Mouse (Mus musculus) cerebellum, postnatal 25 days (tissue): ENCODE results near the gene Fthl17f.
"Not testable (repeated sequence)": the region's sequence is repeated elsewhere in the genome, so short reads cannot be mapped to it uniquely, and the experiment has no call there.

Experiments used
- DNase-seq, 2 experiments: peaks; one replicate each; pipeline ENCODE4 v3.0.0; 2021; ENCODE audit warnings: mixed read lengths in 2 of 2

Fthl17f gene

DNA sequence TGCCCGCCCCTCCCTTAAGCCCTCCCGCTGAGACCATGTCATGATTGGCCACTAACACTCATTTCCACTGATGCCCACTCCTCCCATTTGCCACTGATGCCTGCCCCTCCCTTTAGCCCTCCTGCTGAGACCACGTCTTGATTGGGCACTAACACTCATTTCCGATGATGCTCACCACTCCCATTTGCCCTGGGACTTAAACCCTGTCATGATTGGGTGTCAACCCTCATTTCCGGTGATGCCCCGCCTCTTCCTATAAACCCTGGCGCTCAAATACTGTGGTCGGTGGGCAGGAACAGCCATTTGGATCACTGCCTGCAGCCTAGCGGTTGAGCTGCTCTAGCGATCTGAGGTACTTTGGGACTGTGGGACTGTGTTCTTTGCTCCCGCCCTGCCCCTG lies at the start of gene Fthl17f:
Gene Fthl17f (plus strand): TSS at position 301 of the 400 bp plus-strand sequence.
- not testable (repeated sequence) for DNase-seq

DNA sequence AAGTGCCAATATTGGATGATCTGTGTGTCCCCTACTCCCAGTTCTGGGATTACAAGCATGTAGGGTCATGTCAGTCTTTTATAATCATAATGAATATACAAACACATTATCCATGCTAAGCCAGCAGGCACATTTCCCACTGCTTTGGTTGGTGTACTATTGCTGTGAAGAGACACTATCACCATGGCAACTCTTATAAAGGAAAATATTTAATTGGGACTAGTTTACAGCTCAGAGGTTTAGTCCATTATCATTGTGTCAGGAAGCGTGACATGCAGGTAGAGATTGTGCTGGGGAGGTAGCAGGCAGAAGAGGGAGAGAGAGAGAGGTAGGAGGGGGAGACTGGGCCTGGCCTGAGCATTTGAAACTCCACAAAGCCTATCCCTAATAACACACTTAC lies 46.7 kb upstream of the Fthl17f start:
- no peak for DNase-seq

DNA sequence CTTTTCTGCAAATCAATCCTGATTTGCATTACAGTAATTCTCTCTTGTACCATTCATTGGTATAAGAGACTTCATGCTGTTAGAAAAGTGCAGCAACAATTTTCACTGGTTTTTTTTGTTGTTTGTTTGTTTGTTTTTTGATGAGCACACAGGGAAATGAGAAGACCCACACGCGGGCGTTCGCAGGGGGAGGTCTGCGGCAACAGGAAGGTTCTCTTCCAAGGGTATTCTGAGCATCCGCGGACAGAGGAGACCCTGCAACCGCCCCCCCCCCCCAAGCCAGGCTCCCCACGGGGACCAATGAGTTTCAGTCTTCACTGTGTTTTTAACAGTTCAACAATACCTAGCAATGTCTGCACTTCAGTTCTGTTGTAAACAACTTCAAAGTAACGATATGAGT lies 43.3 kb upstream of the Fthl17f start:
- DNase-seq, result no peak

- not testable (repeated sequence) for DNase-seq
Observed at GRCm38 (mm10) chrX:9033193-9033592, 29.6 kb upstream of the Fthl17f start, which contains the start of gene Fthl17e. Fthl17e (plus strand) TSS chrX:9033493.

DNA sequence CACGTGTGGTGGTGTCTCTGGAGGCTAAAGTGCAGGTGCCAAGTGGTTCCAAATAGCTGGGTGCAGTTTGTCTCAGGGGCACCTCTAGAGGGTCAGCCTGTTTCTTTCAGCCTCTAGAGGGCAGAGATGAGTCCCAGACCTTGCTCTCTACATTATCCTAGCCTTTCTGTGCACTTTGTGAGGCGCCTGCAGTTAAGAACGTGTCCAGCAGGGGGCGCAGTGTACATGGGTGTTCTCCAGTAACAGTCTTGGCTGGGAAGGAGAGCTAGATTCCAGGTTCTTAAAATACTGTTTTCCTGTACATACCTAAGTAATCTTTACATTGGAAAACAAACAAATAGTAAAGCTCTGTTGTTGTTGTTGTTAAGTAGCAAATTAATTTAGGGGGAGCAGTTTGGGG lies 21.2 kb upstream of the Fthl17f start:
- DNase-seq, result peak in 1 of 2 experiments; percentile 5

DNA sequence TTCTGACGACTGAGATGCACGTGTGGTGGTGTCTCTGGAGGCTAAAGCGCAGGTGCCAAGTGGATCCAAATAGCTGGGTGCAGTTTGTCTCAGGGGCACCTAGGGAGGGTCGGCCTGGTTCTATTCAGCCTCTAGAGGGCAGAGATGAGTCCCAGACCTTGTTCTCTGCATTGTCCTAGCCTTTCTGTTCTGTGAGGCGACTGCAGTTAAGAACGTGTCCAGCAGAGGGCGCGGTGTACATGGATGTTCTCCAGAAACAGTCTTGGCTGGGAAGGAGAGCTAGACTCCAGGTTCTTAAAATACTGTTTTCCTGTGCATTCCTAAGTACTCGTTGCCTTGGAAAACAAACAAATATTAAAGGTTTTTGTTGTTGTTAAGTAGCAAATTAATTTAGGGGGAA lies 1.9 kb upstream of the Fthl17f start:
- DNase-seq, result peak; percentile 85

- DNase-seq, result no peak
Observed at GRCm38 (mm10) chrX:9062101-9062500, 714 bp upstream of the Fthl17f start.

GRCm38 (mm10) chrX:9077699-9078098 lies 14.9 kb downstream of the Fthl17f start:
- DNase-seq, result peak; percentile 54 to 86

- DNase-seq, result not testable (repeated sequence)
Observed at GRCm38 (mm10) chrX:9095066-9095465, 32.3 kb downstream of the Fthl17f start.

- DNase-seq, result no peak
Observed at GRCm38 (mm10) chrX:9104262-9104661, 41.4 kb downstream of the Fthl17f start, which contains the start of gene 4930402K13Rik. 4930402K13Rik (plus strand) TSS chrX:9104562.

GRCm38 (mm10) chrX:9110381-9110780 lies 47.6 kb downstream of the Fthl17f start:
- DNase-seq, result no peak
